Mouse (Mus musculus) heart, embryonic 14.5 days (tissue): ENCODE data around the gene Ppp2r2d. TPM values are rescaled to one million over a fixed set of nuclear protein-coding genes. Genes with fewer than 3 reads are reported as not detected.

Experiments
- ATAC-seq: fragments of 200-750 bp; cut with Nextera tagmentation; 2 replicates; pipeline ENCODE4 v1.8.0; 2017; ENCODE audit warnings: low read depth, moderate TSS enrichment; ENCODE audit not compliant: insufficient number of reproducible peaks, insufficient read depth, low FRiP score
- H3K27ac ChIP-seq, 2 experiments: fragments of 200-500 bp in 1 of 2; fragments of 300-500 bp in 1 of 2; sonication (generic) in 1 of 2; replicated peaks in 1 of 2; 2 replicates each; pipeline ENCODE4 v1.5.1; 2012 to 2014; ENCODE audit warnings: low read depth in 2 of 2, low read length in 2 of 2, control low read depth in 1 of 2, mild to moderate bottlenecking in 1 of 2, mixed read lengths in 1 of 2; ENCODE audit not compliant: control insufficient read depth in 1 of 2, insufficient read depth in 1 of 2
- H3K27me3 ChIP-seq: fragments of 300-500 bp; sonication (generic); 2 replicates; pipeline ENCODE4 v1.6.1; 2014; ENCODE audit warnings: mild to moderate bottlenecking, low read length, control low read depth; ENCODE audit not compliant: control insufficient read depth, insufficient read depth
- H3K36me3 ChIP-seq: fragments of 300-500 bp; sonication (generic); 2 replicates; pipeline ENCODE4 v1.6.1; 2014; ENCODE audit warnings: mild to moderate bottlenecking, control low read depth, low read length, mixed read lengths; ENCODE audit not compliant: control insufficient read depth, insufficient read depth
- H3K4me1 ChIP-seq, 2 experiments: fragments of 200-500 bp in 1 of 2; fragments of 300-500 bp in 1 of 2; sonication (generic) in 1 of 2; 2 replicates each; pipeline ENCODE4 v1.6.1; 2012 to 2014; ENCODE audit warnings: low read length in 2 of 2, control low read depth in 1 of 2, mixed read lengths in 1 of 2; ENCODE audit not compliant: control insufficient read depth in 2 of 2, insufficient read depth in 2 of 2
- H3K4me2 ChIP-seq: fragments of 300-500 bp; sonication (generic); 2 replicates; pipeline ENCODE4 v1.6.1; 2014; ENCODE audit warnings: mild to moderate bottlenecking, low read length
- H3K4me3 ChIP-seq, 2 experiments: fragments of 200-500 bp in 1 of 2; fragments of 300-500 bp in 1 of 2; sonication (generic) in 1 of 2; 2 replicates each; pipeline ENCODE4 v1.5.1; 2012 to 2014; ENCODE audit warnings: low read length in 2 of 2, mild to moderate bottlenecking in 2 of 2, control low read depth in 1 of 2, low read depth in 1 of 2, moderate library complexity in 1 of 2; ENCODE audit not compliant: control insufficient read depth in 1 of 2, insufficient read depth in 1 of 2
- H3K9ac ChIP-seq: fragments of 300-500 bp; sonication (generic); 2 replicates; pipeline ENCODE4 v1.6.1; 2014; ENCODE audit warnings: mild to moderate bottlenecking, low read length
- H3K9me3 ChIP-seq: fragments of 300-500 bp; sonication (generic); 2 replicates; pipeline ENCODE4 v1.6.1; 2016; ENCODE audit warnings: low read length, control low read depth; ENCODE audit not compliant: control insufficient read depth
- WGBS: fragments of 180-500 bp; shearing (Covaris S2); extraction: QIAGEN DNeasy Blood & Tissue Kit; methylation state at CpG from one replicate; pipeline ENCODE4 v1.1.7; 2014; 5-methylcytosine and 5-hydroxymethylcytosine counted together
- polyA plus RNA-seq: library from polyadenylated mRNA; unstranded; fragments of >200 nt; fragmentation: Nextera tagmentation; extraction: Ambion mirVana; gene quantifications from 2 replicates; pipeline ENCODE4 v1.2.1, GENCODE M21; 2014

Gene Ppp2r2d
- polyA plus RNA-seq = 37.5 and 38.1 TPM in 2 replicates

GRCm38 (mm10) chr7:138845544-138846391 is at the start of gene Ppp2r2d, which contains the start of gene Mapk1ip1:
TSS of gene Ppp2r2d (plus strand) at chr7:138846079.
TSS of gene Mapk1ip1 (minus strand) at chr7:138846273.
- peak; percentile 97 for ATAC-seq
- peaks cover 27% of the 10 kb centered on the region for H3K36me3 ChIP-seq
- peak within 1 kb of the TSS; percentile 94 to 100 for H3K4me3 ChIP-seq
- no peaks in the 10 kb centered on the region for H3K27me3 ChIP-seq
- under 1% methylated on average over 47 of the region's 51 CpGs for WGBS
- H3K9me3 ChIP-seq = no peaks in the 10 kb centered on the region
- peak within 1 kb of the TSS; percentile 85 for H3K4me2 ChIP-seq
- peaks cover 9 to 32% of the 10 kb centered on the region in 2 experiments for H3K4me1 ChIP-seq
- peak within 1 kb of the TSS; percentile 94 for H3K9ac ChIP-seq
- H3K27ac ChIP-seq = peak within 1 kb of the TSS; percentile 95 to 99

DNA sequence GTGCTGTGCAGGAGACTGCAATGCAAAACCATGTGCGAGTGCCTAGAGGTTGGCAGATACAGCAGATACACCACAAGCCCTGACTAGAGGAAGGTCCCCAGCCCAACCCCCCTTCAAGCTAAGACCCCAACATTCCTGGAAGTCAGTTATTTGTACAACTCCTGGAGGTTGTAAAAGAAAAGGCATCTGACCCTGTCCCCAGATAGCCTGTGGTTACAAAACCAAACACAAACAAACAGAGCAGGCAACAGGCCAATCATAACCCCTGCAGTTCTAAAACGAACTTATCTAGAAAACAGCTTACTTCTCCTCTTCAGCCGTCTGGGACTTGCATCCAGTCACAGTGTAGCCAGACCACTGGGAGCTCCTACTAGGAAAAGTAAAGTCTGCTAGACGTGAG is 42.5 kb upstream of the Ppp2r2d start:
- H3K27ac ChIP-seq = no peak overlapping the region
- H3K27me3 ChIP-seq = no peaks in the 10 kb centered on the region
- 6% methylated on average over 4 of the region's 4 CpGs for WGBS
- H3K9ac ChIP-seq = no peak overlapping the region
- no peaks in the 10 kb centered on the region for H3K36me3 ChIP-seq
- H3K4me3 ChIP-seq = no peak overlapping the region
- H3K9me3 ChIP-seq = peaks cover 12% of the 10 kb centered on the region; the same call in 1 of the 2 replicates
- H3K4me2 ChIP-seq = no peak overlapping the region
- no peaks in the 10 kb centered on the region for H3K4me1 ChIP-seq
- ATAC-seq = no peak

DNA sequence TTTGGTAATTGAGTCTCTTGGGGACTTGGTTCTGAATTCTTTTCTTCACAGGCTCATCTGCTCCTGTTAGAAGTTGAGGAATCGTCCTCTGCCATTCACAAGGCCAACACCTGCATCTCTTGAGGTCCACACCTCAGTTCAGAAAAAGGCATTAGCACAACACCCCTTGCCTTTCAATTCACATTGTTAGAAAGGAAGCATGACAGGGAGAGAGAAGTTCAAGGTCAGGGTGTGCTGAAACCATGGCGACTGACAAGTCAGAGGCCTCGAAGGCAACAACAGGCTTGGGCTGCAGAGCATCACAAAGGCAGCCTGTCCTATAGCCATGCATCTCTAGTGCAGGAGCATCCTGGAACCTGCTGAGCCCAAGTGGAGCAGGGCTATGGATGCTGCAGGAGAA is 38.7 kb upstream of the Ppp2r2d start:
- Histone ChIP-seq H3K9ac (no peak overlapping the region), H3K9me3 (peaks cover 12% of the 10 kb centered on the region; the same call in 1 of the 2 replicates), H3K27me3 (no peaks in the 10 kb centered on the region), H3K4me3 (no peak overlapping the region), H3K4me2 (no peak overlapping the region), H3K4me1 (no peaks in the 10 kb centered on the region), H3K27ac (no peak overlapping the region), H3K36me3 (no peaks in the 10 kb centered on the region)
- ATAC-seq = no peak
- WGBS = 80% methylated on average over 3 of the region's 3 CpGs

DNA sequence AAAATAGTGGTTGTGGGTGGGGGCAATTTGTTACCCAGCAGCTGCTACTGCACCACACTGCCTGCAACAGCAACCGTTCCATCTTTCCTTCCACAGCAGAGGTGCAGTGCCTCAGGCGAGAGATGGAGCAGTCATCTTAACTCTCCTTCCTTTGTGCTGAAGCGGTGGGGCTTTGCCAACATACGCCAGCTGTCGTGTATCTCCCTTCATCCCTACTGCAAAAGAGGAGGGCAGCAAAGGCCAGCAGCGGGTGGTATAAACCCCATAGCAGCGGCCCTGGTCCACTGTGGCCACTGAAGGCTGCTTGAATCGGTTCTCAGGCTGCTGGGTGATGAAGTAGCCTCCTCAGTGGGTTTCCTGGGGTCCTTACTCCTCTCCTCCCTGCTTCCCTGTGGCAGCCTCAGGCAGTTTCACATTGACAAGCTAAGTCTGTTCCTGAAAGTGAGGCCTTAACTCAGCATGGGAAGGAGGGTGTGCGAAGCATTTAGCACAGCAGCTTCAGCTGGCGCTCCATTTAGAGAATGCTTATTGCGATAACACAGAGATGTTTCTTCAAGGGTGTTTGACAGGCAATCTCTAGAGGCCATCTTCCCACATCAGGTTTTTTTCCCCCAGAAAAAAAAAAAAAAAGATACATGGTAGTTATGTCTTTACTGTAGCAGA is 32.5 kb upstream of the Ppp2r2d start:
- 69% methylated on average over 11 of the region's 11 CpGs for WGBS
- Histone ChIP-seq H3K9me3 (no peaks in the 10 kb centered on the region), H3K9ac (no peak overlapping the region)

DNA sequence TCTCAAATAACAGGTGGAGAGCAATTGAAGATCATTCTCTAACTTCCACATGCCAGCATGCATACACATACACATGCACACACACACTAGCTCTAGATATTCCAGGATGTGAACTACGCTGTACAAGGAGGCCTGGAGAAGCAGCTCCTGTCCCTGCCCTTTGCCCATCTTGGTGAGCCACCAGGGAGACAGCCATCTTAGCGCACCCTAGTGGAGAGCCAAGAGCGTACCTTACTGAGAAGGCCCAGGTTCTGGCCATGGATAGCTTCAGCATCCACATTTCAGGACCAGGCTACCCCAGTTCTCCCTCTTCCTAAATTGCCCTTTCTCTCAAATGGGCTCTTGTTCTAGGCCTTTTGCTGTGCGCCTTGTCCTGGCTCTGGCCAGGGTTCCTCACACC is 27.6 kb upstream of the Ppp2r2d start:
- no peaks in the 10 kb centered on the region for H3K9me3 ChIP-seq
- 57% methylated on average over 4 of the region's 4 CpGs for WGBS
- H3K27ac ChIP-seq = no peak overlapping the region
- no peaks in the 10 kb centered on the region for H3K36me3 ChIP-seq
- no peaks in the 10 kb centered on the region for H3K27me3 ChIP-seq
- no peak overlapping the region for H3K9ac ChIP-seq
- no peak overlapping the region for H3K4me3 ChIP-seq
- H3K4me1 ChIP-seq = peaks cover 0 to 3% of the 10 kb centered on the region in 2 experiments; a peak in 1 of 4 replicates
- no peak overlapping the region for H3K4me2 ChIP-seq
- no peak for ATAC-seq

More for the DNA sequence above, 32.5 kb upstream of the Ppp2r2d start:
- ATAC-seq = no peak
- Histone ChIP-seq H3K4me1 (peaks cover 0 to 3% of the 10 kb centered on the region in 2 experiments; a peak in 1 of 4 replicates), H3K36me3 (no peaks in the 10 kb centered on the region), H3K4me2 (no peak overlapping the region), H3K4me3 (no peak overlapping the region), H3K27me3 (no peaks in the 10 kb centered on the region), H3K27ac (peak overlapping the region in 1 of 2 experiments; percentile 11; a peak in 1 of 4 replicates)

DNA sequence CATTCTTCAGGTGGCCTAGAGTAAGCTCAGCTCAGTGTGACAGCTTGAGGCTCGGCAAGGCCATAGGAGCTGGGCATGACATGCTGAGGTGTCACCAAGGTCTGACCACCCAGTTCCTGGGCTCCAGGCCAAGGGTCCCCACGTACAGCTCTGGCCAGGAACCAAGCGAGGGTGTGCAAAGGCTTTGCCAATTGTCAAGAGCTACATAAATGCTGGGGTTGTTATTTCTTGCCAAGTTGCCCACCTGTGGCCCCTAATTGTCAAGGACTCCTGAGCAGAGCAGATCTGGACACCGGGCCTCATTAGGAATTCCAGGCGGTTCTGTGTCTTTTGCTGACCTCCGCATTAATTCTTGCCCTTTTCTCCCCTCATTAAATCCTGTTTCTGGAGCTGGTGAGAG is 21.5 kb upstream of the Ppp2r2d start:
- Histone ChIP-seq H3K4me1 (peaks cover 0 to 2% of the 10 kb centered on the region in 2 experiments; a peak in 1 of 4 replicates), H3K27ac (no peak overlapping the region), H3K36me3 (no peaks in the 10 kb centered on the region), H3K9me3 (no peaks in the 10 kb centered on the region), H3K9ac (no peak overlapping the region), H3K27me3 (no peaks in the 10 kb centered on the region), H3K4me3 (no peak overlapping the region), H3K4me2 (no peak overlapping the region)
- WGBS = 74% methylated on average over 6 of the region's 6 CpGs
- ATAC-seq = no peak; the same call in 1 of the 2 replicates

- no peaks in the 10 kb centered on the region for H3K27me3 ChIP-seq
- H3K4me3 ChIP-seq = no peak overlapping the region
- no peaks in the 10 kb centered on the region for H3K36me3 ChIP-seq
- H3K27ac ChIP-seq = no peak overlapping the region
- no peak overlapping the region for H3K4me2 ChIP-seq
- peaks cover 0 to 2% of the 10 kb centered on the region in 2 experiments; a peak in 1 of 4 replicates for H3K4me1 ChIP-seq
- no peak overlapping the region for H3K9ac ChIP-seq
- 83% methylated on average over 19 of the region's 19 CpGs for WGBS
- no peaks in the 10 kb centered on the region for H3K9me3 ChIP-seq
- ATAC-seq = no peak
Observed at GRCm38 (mm10) chr7:138824995-138825756, 20.7 kb upstream of the Ppp2r2d start.
